Mouse (Mus musculus) kidney, adult 2 months (tissue): ENCODE results near the gene Gatd1.

ENCODE experiments used
- CTCF ChIP-seq: fragments of 200-500 bp; conservative IDR thresholded peaks from 2 replicates; pipeline ENCODE4 v1.5.1; 2011; ENCODE audit warnings: low read depth, mild to moderate bottlenecking, control low read depth, low read length, moderate library complexity, mixed read lengths; ENCODE audit not compliant: insufficient read depth, insufficient read length
- POLR2A ChIP-seq: fragments of 200-500 bp; IDR thresholded peaks from one replicate; pipeline ENCODE4 v1.6.1; 2011; ENCODE audit warnings: low read depth, low read length, control low read depth

GRCm38 (mm10) chr7:141435129-141435855 lies 21.4 kb upstream of the Gatd1 start:
- no peak for TF ChIP-seq CTCF
- TF ChIP-seq POLR2A, result no peak
